Mouse (Mus musculus) heart, adult 2 months (tissue): ENCODE data around the gene Grid2.

ENCODE experiments used
- CTCF ChIP-seq: fragments of 200-600 bp; IDR thresholded peaks from 2 replicates; pipeline ENCODE4 v1.8.1; 2022; ENCODE audit warnings: antibody characterized with exemption, mild to moderate bottlenecking, moderate library complexity
- EP300 ChIP-seq: fragments of 200-500 bp; IDR thresholded peaks from 2 replicates; pipeline ENCODE4 v1.6.1; 2011; ENCODE audit warnings: low read depth, low read length, control low read depth; ENCODE audit not compliant: insufficient read depth
- POLR2A ChIP-seq: fragments of 200-500 bp; IDR thresholded peaks from 2 replicates; pipeline ENCODE4 v1.6.1; 2011; ENCODE audit warnings: mild to moderate bottlenecking, low read depth, low read length, control low read depth; ENCODE audit not compliant: insufficient read depth

- TF ChIP-seq CTCF, result no peak
- TF ChIP-seq POLR2A, result no peak
- TF ChIP-seq EP300, result no peak
These were observed 1423.1 kb downstream of the Grid2 start for GRCm38 (mm10) chr6:64678815-64679214.
